Mouse (Mus musculus): ENCODE data around the gene Glis1. TPM values are rescaled to one million over a fixed set of nuclear protein-coding genes. Genes with fewer than 3 reads are reported as not detected.

The Glis1 gene
- polyA plus RNA-seq, 1 experiment from 2014 or later = 6.3 TPM

- Histone ChIP-seq H3K27me3 (ENCODE audit: insufficient read depth, poor library complexity, severe bottlenecking) (peaks cover 39% of the 10 kb centered on the region), H3K9me3 (no peaks in the 10 kb centered on the region), H3K36me3 (no peaks in the 10 kb centered on the region), H3K4me3 (no peak overlapping the region), H3K27ac (peak overlapping the region; percentile 69), H3K4me1 (replicated peaks) (peaks cover 62% of the 10 kb centered on the region)
- no peak for DNase-seq (ENCODE audit: low spot score)
- 77% methylated on average over 19 of the region's 19 CpGs for WGBS
Observed at GRCm38 (mm10) chr4:107570329-107571014, 136.1 kb downstream of the Glis1 start.

- no peak for DNase-seq (ENCODE audit: low spot score)
- no peak overlapping the region for H3K27ac ChIP-seq
- 84% methylated on average over 6 of the region's 6 CpGs for WGBS
- no peak overlapping the region for H3K4me3 ChIP-seq
- peaks cover 36% of the 10 kb centered on the region for H3K4me1 ChIP-seq (replicated peaks)
- no peaks in the 10 kb centered on the region for H3K9me3 ChIP-seq
- H3K36me3 ChIP-seq = no peaks in the 10 kb centered on the region
- peaks cover 8% of the 10 kb centered on the region for H3K27me3 ChIP-seq (ENCODE audit: insufficient read depth, poor library complexity, severe bottlenecking)
Observed at GRCm38 (mm10) chr4:107575781-107576180, 141.4 kb downstream of the Glis1 start.

GRCm38 (mm10) chr4:107576742-107577141 is 142.4 kb downstream of the Glis1 start:
- Histone ChIP-seq H3K36me3 (no peaks in the 10 kb centered on the region), H3K9me3 (no peaks in the 10 kb centered on the region), H3K4me3 (no peak overlapping the region), H3K27me3 (ENCODE audit: insufficient read depth, poor library complexity, severe bottlenecking) (peaks cover 5% of the 10 kb centered on the region; the same call in 1 of the 2 replicates), H3K4me1 (replicated peaks) (peaks cover 29% of the 10 kb centered on the region), H3K27ac (no peak overlapping the region; the same call in 1 of the 2 replicates)
- no peak for DNase-seq (ENCODE audit: low spot score)
- 73% methylated on average over 6 of the region's 6 CpGs for WGBS

- no peaks in the 10 kb centered on the region for H3K36me3 ChIP-seq
- H3K4me3 ChIP-seq = no peak overlapping the region
- 83% methylated on average over 12 of the region's 12 CpGs for WGBS
- no peak overlapping the region for H3K27ac ChIP-seq
- H3K27me3 ChIP-seq (ENCODE audit: insufficient read depth, poor library complexity, severe bottlenecking) = no peaks in the 10 kb centered on the region; the same call in 1 of the 2 replicates
- no peak for DNase-seq (ENCODE audit: low spot score)
- peaks cover 23% of the 10 kb centered on the region for H3K4me1 ChIP-seq (replicated peaks)
- H3K9me3 ChIP-seq = no peaks in the 10 kb centered on the region
Observed at GRCm38 (mm10) chr4:107577146-107577839, 142.9 kb downstream of the Glis1 start.

- Histone ChIP-seq H3K36me3 (no peaks in the 10 kb centered on the region), H3K9me3 (no peaks in the 10 kb centered on the region), H3K27me3 (ENCODE audit: insufficient read depth, poor library complexity, severe bottlenecking) (no peaks in the 10 kb centered on the region; the same call in 1 of the 2 replicates), H3K27ac (no peak overlapping the region), H3K4me1 (replicated peaks) (peaks cover 22% of the 10 kb centered on the region; the same call in 1 of the 2 replicates), H3K4me3 (no peak overlapping the region)
- no peak for DNase-seq (ENCODE audit: low spot score)
- 69% methylated on average over 11 of the region's 11 CpGs for WGBS
Observed at GRCm38 (mm10) chr4:107580883-107581282, 146.5 kb downstream of the Glis1 start.

GRCm38 (mm10) chr4:107586391-107586790 is 152.0 kb downstream of the Glis1 start:
- H3K9me3 ChIP-seq = no peaks in the 10 kb centered on the region
- H3K4me1 ChIP-seq (replicated peaks) = peaks cover 23% of the 10 kb centered on the region
- no peak overlapping the region for H3K4me3 ChIP-seq
- H3K27me3 ChIP-seq (ENCODE audit: insufficient read depth, poor library complexity, severe bottlenecking) = no peaks in the 10 kb centered on the region; the same call in 1 of the 2 replicates
- WGBS = 82% methylated on average over 5 of the region's 5 CpGs
- H3K36me3 ChIP-seq = no peaks in the 10 kb centered on the region
- H3K27ac ChIP-seq = no peak overlapping the region
- no peak for DNase-seq (ENCODE audit: low spot score)

- H3K9me3 ChIP-seq = no peaks in the 10 kb centered on the region
- H3K27me3 ChIP-seq (ENCODE audit: insufficient read depth, poor library complexity, severe bottlenecking) = peaks cover under 1% of the 10 kb centered on the region; the same call in 1 of the 2 replicates
- no peaks in the 10 kb centered on the region for H3K36me3 ChIP-seq
- DNase-seq (ENCODE audit: low spot score) = no peak
- H3K4me3 ChIP-seq = no peak overlapping the region
- no peak overlapping the region for H3K27ac ChIP-seq
- H3K4me1 ChIP-seq (replicated peaks) = peaks cover 33% of the 10 kb centered on the region
- 81% methylated on average over 7 of the region's 7 CpGs for WGBS
Observed at GRCm38 (mm10) chr4:107588637-107589036, 154.2 kb downstream of the Glis1 start.

- no peaks in the 10 kb centered on the region for H3K9me3 ChIP-seq
- no peak for DNase-seq (ENCODE audit: low spot score)
- H3K27ac ChIP-seq = no peak overlapping the region
- H3K27me3 ChIP-seq (ENCODE audit: insufficient read depth, poor library complexity, severe bottlenecking) = peaks cover 4% of the 10 kb centered on the region; the same call in 1 of the 2 replicates
- no peaks in the 10 kb centered on the region for H3K36me3 ChIP-seq
- 85% methylated on average over 8 of the region's 8 CpGs for WGBS
- H3K4me1 ChIP-seq (replicated peaks) = peaks cover 33% of the 10 kb centered on the region
- no peak overlapping the region for H3K4me3 ChIP-seq
Observed at GRCm38 (mm10) chr4:107589046-107589445, 154.7 kb downstream of the Glis1 start.

GRCm38 (mm10) chr4:107590805-107591534 is 156.6 kb downstream of the Glis1 start:
- Histone ChIP-seq H3K4me1 (replicated peaks) (peaks cover 44% of the 10 kb centered on the region), H3K27ac (peak overlapping the region; percentile 46; the same call in 1 of the 2 replicates), H3K36me3 (no peaks in the 10 kb centered on the region), H3K4me3 (no peak overlapping the region), H3K9me3 (no peaks in the 10 kb centered on the region), H3K27me3 (ENCODE audit: insufficient read depth, poor library complexity, severe bottlenecking) (peaks cover 12% of the 10 kb centered on the region; the same call in 1 of the 2 replicates)
- 80% methylated on average over 14 of the region's 14 CpGs for WGBS
- no peak for DNase-seq (ENCODE audit: low spot score)

- H3K36me3 ChIP-seq = no peaks in the 10 kb centered on the region
- H3K4me1 ChIP-seq (replicated peaks) = peaks cover 57% of the 10 kb centered on the region
- H3K27ac ChIP-seq = no peak overlapping the region
- no peak for DNase-seq (ENCODE audit: low spot score)
- no peak overlapping the region for H3K4me3 ChIP-seq
- WGBS = 86% methylated on average over 4 of the region's 4 CpGs
- peaks cover 23% of the 10 kb centered on the region for H3K27me3 ChIP-seq (ENCODE audit: insufficient read depth, poor library complexity, severe bottlenecking)
- H3K9me3 ChIP-seq = no peaks in the 10 kb centered on the region
Observed at GRCm38 (mm10) chr4:107593426-107593825, 159.0 kb downstream of the Glis1 start.

- WGBS = 47% methylated on average over 9 of the region's 9 CpGs
- H3K36me3 ChIP-seq = no peaks in the 10 kb centered on the region
- H3K4me3 ChIP-seq = no peak overlapping the region
- H3K9me3 ChIP-seq = no peaks in the 10 kb centered on the region
- DNase-seq (ENCODE audit: low spot score) = peak; percentile 33
- peak overlapping the region; percentile 80 for H3K27ac ChIP-seq
- peaks cover 23% of the 10 kb centered on the region for H3K27me3 ChIP-seq (ENCODE audit: insufficient read depth, poor library complexity, severe bottlenecking)
- H3K4me1 ChIP-seq (replicated peaks) = peaks cover 42% of the 10 kb centered on the region
Observed at GRCm38 (mm10) chr4:107597226-107597897, 163.0 kb downstream of the Glis1 start.

GRCm38 (mm10) chr4:107597898-107598580 is 163.6 kb downstream of the Glis1 start:
- Histone ChIP-seq H3K9me3 (no peaks in the 10 kb centered on the region), H3K36me3 (no peaks in the 10 kb centered on the region), H3K27me3 (ENCODE audit: insufficient read depth, poor library complexity, severe bottlenecking) (peaks cover 23% of the 10 kb centered on the region), H3K4me3 (no peak overlapping the region), H3K4me1 (replicated peaks) (peaks cover 44% of the 10 kb centered on the region), H3K27ac (peak overlapping the region; percentile 80)
- DNase-seq (ENCODE audit: low spot score) = peak; percentile 30
- WGBS = 13% methylated on average over 10 of the region's 10 CpGs

Measured in hindbrain, embryonic 10.5 days (tissue).